Mouse (Mus musculus): ENCODE results near the gene Padi3.

DNA sequence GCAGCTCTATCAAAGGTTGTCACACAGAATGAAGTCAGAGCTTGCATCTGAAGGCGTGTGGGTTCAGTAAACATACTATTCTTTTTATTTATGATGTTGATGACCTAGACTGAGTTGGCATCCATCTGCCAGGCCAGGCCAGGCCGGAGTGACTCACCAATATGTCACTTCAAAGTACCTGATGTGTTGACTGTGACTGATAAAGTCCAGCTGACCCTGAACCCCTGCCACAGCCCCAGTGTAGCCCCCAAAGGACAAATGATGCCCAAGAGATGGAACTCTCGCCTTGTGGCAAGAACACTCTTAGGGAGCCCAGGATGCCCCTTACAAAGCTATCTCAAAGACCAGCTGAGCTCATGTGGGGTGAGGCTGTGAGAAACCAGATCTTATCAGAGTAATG is 54.6 kb downstream of the Padi3 start:
- no peak for TF ChIP-seq POLR2A (IDR thresholded peaks at IDR 0.05; ENCODE audit: borderline replicate concordance, insufficient read depth, low read length)
- no peak for TF ChIP-seq CTCF (IDR thresholded peaks at IDR 0.05; ENCODE audit: borderline replicate concordance, insufficient read depth, low read depth, low read length)

Measured in cerebellum, adult 2 months (tissue).